Mouse (Mus musculus): ENCODE measurements at regions not wholly inside any gene's neighbourhood (a gene's known extent, or its start where the extent isn't known, plus 50 kb on each side); places are given as distances from the start of the nearest gene placed in this dataset.
A peak's percentile ranks its signal among the peaks of the same experiment; 100 is the strongest.

GRCm38 (mm10) chr3:52531686-52532351 lies 263.7 kb downstream of the Foxo1 start:
- no peak overlapping the region for H3K4me3 ChIP-seq
- H3K27ac ChIP-seq: no peak overlapping the region
- peaks cover 18% of the 10 kb centered on the region for H3K4me1 ChIP-seq
- H3K9me3 ChIP-seq: no peaks in the 10 kb centered on the region
- no peak overlapping the region for H3K4me2 ChIP-seq
- WGBS: 60% methylated on average over 8 of the region's 8 CpGs
- H3K36me3 ChIP-seq: no peaks in the 10 kb centered on the region
- 0 out of 2 replicates have a peak, but pooled peaks cover 6% of the 10 kb centered on the region for H3K27me3 ChIP-seq
- H3K9ac ChIP-seq: no peak overlapping the region
- ATAC-seq (ENCODE audit: insufficient number of reproducible peaks, insufficient read depth, low FRiP score, low TSS enrichment, low read depth): no peak

GRCm38 (mm10) chr3:52530406-52530970 lies 262.4 kb downstream of the Foxo1 start:
- no peak for ATAC-seq (ENCODE audit: insufficient number of reproducible peaks, insufficient read depth, low FRiP score, low TSS enrichment, low read depth)
- 0 out of 2 replicates have a peak, but pooled peaks cover 6% of the 10 kb centered on the region for H3K27me3 ChIP-seq
- H3K27ac ChIP-seq: no peak overlapping the region
- WGBS: 91% methylated on average over 7 of the region's 7 CpGs
- no peak overlapping the region for H3K4me3 ChIP-seq
- H3K36me3 ChIP-seq: no peaks in the 10 kb centered on the region
- no peak overlapping the region for H3K4me2 ChIP-seq
- no peaks in the 10 kb centered on the region for H3K9me3 ChIP-seq
- peaks cover 10% of the 10 kb centered on the region for H3K4me1 ChIP-seq
- no peak overlapping the region for H3K9ac ChIP-seq

GRCm38 (mm10) chr3:52529136-52529535 lies 261.0 kb downstream of the Foxo1 start:
- no peak for ATAC-seq (ENCODE audit: insufficient number of reproducible peaks, insufficient read depth, low FRiP score, low TSS enrichment, low read depth)
- Histone ChIP-seq H3K9me3 (no peaks in the 10 kb centered on the region), H3K4me3 (no peak overlapping the region), H3K4me2 (no peak overlapping the region), H3K9ac (no peak overlapping the region), H3K27me3 (0 out of 2 replicates have a peak, but pooled peaks cover 6% of the 10 kb centered on the region), H3K36me3 (no peaks in the 10 kb centered on the region), H3K27ac (no peak overlapping the region), H3K4me1 (no peaks in the 10 kb centered on the region)
- WGBS: 65% methylated on average over 6 of the region's 6 CpGs

- ATAC-seq (ENCODE audit: insufficient number of reproducible peaks, insufficient read depth, low FRiP score, low TSS enrichment, low read depth): no peak
- Histone ChIP-seq H3K4me3 (no peak overlapping the region), H3K27ac (no peak overlapping the region), H3K4me1 (no peaks in the 10 kb centered on the region), H3K9me3 (no peaks in the 10 kb centered on the region), H3K36me3 (no peaks in the 10 kb centered on the region), H3K9ac (no peak overlapping the region), H3K27me3 (0 out of 2 replicates have a peak, but pooled peaks cover 6% of the 10 kb centered on the region), H3K4me2 (no peak overlapping the region)
- 81% methylated on average over 7 of the region's 7 CpGs for WGBS
Measured at GRCm38 (mm10) chr3:52528521-52528920, 260.4 kb downstream of the Foxo1 start.

GRCm38 (mm10) chr3:52527781-52528180 lies 259.6 kb downstream of the Foxo1 start:
- H3K27ac ChIP-seq: no peak overlapping the region
- H3K4me3 ChIP-seq: no peak overlapping the region
- H3K9me3 ChIP-seq: no peaks in the 10 kb centered on the region
- H3K4me1 ChIP-seq: no peaks in the 10 kb centered on the region
- no peaks in the 10 kb centered on the region for H3K36me3 ChIP-seq
- ATAC-seq (ENCODE audit: insufficient number of reproducible peaks, insufficient read depth, low FRiP score, low TSS enrichment, low read depth): no peak
- no peak overlapping the region for H3K9ac ChIP-seq
- 30% methylated on average over 3 of the region's 3 CpGs for WGBS
- 0 out of 2 replicates have a peak, but pooled peaks cover 6% of the 10 kb centered on the region for H3K27me3 ChIP-seq
- H3K4me2 ChIP-seq: no peak overlapping the region

GRCm38 (mm10) chr3:52527010-52527754 lies 259.0 kb downstream of the Foxo1 start:
- no peaks in the 10 kb centered on the region for H3K36me3 ChIP-seq
- H3K4me1 ChIP-seq: no peaks in the 10 kb centered on the region
- no peaks in the 10 kb centered on the region for H3K9me3 ChIP-seq
- no peak overlapping the region for H3K27ac ChIP-seq
- no peak overlapping the region for H3K4me2 ChIP-seq
- no peak overlapping the region for H3K4me3 ChIP-seq
- WGBS: 54% methylated on average over 14 of the region's 14 CpGs
- ATAC-seq (ENCODE audit: insufficient number of reproducible peaks, insufficient read depth, low FRiP score, low TSS enrichment, low read depth): no peak
- 0 out of 2 replicates have a peak, but pooled peaks cover 6% of the 10 kb centered on the region for H3K27me3 ChIP-seq
- no peak overlapping the region for H3K9ac ChIP-seq

GRCm38 (mm10) chr3:52522886-52523285 lies 254.8 kb downstream of the Foxo1 start:
- ATAC-seq (ENCODE audit: insufficient number of reproducible peaks, insufficient read depth, low FRiP score, low TSS enrichment, low read depth): no peak
- H3K9ac ChIP-seq: no peak overlapping the region
- no peak overlapping the region for H3K27ac ChIP-seq
- no peaks in the 10 kb centered on the region for H3K9me3 ChIP-seq
- no peak overlapping the region for H3K4me3 ChIP-seq
- no peaks in the 10 kb centered on the region for H3K36me3 ChIP-seq
- H3K27me3 ChIP-seq: no peaks in the 10 kb centered on the region
- WGBS: 86% methylated on average over 12 of the region's 12 CpGs
- H3K4me1 ChIP-seq: 0 out of 2 replicates have a peak, but pooled peaks cover 4% of the 10 kb centered on the region
- no peak overlapping the region for H3K4me2 ChIP-seq

GRCm38 (mm10) chr3:52520609-52520947 lies 252.4 kb downstream of the Foxo1 start:
- H3K27ac ChIP-seq: 0 out of 2 replicates have a peak overlapping the region, but pooled peaks have one; percentile 22
- H3K4me2 ChIP-seq: no peak overlapping the region
- H3K4me1 ChIP-seq: 0 out of 2 replicates have a peak, but pooled peaks cover 4% of the 10 kb centered on the region
- WGBS: 50% methylated on average over 4 of the region's 4 CpGs
- H3K9ac ChIP-seq: no peak overlapping the region
- H3K4me3 ChIP-seq: no peak overlapping the region
- H3K36me3 ChIP-seq: no peaks in the 10 kb centered on the region
- ATAC-seq (ENCODE audit: insufficient number of reproducible peaks, insufficient read depth, low FRiP score, low TSS enrichment, low read depth): no peak
- H3K27me3 ChIP-seq: no peaks in the 10 kb centered on the region
- no peaks in the 10 kb centered on the region for H3K9me3 ChIP-seq

- H3K36me3 ChIP-seq: no peaks in the 10 kb centered on the region
- H3K9ac ChIP-seq: no peak overlapping the region
- H3K4me3 ChIP-seq: no peak overlapping the region
- WGBS: 69% methylated on average over 22 of the region's 22 CpGs
- no peak for ATAC-seq (ENCODE audit: insufficient number of reproducible peaks, insufficient read depth, low FRiP score, low TSS enrichment, low read depth)
- no peaks in the 10 kb centered on the region for H3K27me3 ChIP-seq
- H3K27ac ChIP-seq: 0 out of 2 replicates have a peak overlapping the region, but pooled peaks have one; percentile 22
- H3K9me3 ChIP-seq: no peaks in the 10 kb centered on the region
- H3K4me2 ChIP-seq: no peak overlapping the region
- H3K4me1 ChIP-seq: 0 out of 2 replicates have a peak, but pooled peaks cover 4% of the 10 kb centered on the region
Measured at GRCm38 (mm10) chr3:52519910-52520608, 251.9 kb downstream of the Foxo1 start.

- Histone ChIP-seq H3K4me2 (no peak overlapping the region), H3K27ac (no peak overlapping the region), H3K4me3 (no peak overlapping the region), H3K36me3 (no peaks in the 10 kb centered on the region), H3K27me3 (no peaks in the 10 kb centered on the region), H3K9me3 (no peaks in the 10 kb centered on the region), H3K9ac (no peak overlapping the region), H3K4me1 (peaks cover 12% of the 10 kb centered on the region)
- 95% methylated on average over 3 of the region's 3 CpGs for WGBS
- no peak for ATAC-seq (ENCODE audit: insufficient number of reproducible peaks, insufficient read depth, low FRiP score, low TSS enrichment, low read depth)
Measured at GRCm38 (mm10) chr3:52517808-52518207, 249.7 kb downstream of the Foxo1 start.

GRCm38 (mm10) chr3:52516691-52517090 lies 248.6 kb downstream of the Foxo1 start:
- no peaks in the 10 kb centered on the region for H3K9me3 ChIP-seq
- H3K27me3 ChIP-seq: no peaks in the 10 kb centered on the region
- H3K36me3 ChIP-seq: no peaks in the 10 kb centered on the region
- no peak overlapping the region for H3K4me3 ChIP-seq
- no peak for ATAC-seq (ENCODE audit: insufficient number of reproducible peaks, insufficient read depth, low FRiP score, low TSS enrichment, low read depth)
- H3K4me1 ChIP-seq: peaks cover 12% of the 10 kb centered on the region
- H3K27ac ChIP-seq: no peak overlapping the region
- H3K4me2 ChIP-seq: no peak overlapping the region
- 96% methylated on average over 5 of the region's 5 CpGs for WGBS
- no peak overlapping the region for H3K9ac ChIP-seq
